Mouse (Mus musculus): ENCODE measurements at regions not wholly inside any gene's neighbourhood (a gene's known extent, or its start where the extent isn't known, plus 50 kb on each side); places are given as distances from the start of the nearest gene placed in this dataset.
"Not testable (repeated sequence)": the region's sequence is repeated elsewhere in the genome, so short reads cannot be mapped to it uniquely, and the experiment has no call there.

DNA sequence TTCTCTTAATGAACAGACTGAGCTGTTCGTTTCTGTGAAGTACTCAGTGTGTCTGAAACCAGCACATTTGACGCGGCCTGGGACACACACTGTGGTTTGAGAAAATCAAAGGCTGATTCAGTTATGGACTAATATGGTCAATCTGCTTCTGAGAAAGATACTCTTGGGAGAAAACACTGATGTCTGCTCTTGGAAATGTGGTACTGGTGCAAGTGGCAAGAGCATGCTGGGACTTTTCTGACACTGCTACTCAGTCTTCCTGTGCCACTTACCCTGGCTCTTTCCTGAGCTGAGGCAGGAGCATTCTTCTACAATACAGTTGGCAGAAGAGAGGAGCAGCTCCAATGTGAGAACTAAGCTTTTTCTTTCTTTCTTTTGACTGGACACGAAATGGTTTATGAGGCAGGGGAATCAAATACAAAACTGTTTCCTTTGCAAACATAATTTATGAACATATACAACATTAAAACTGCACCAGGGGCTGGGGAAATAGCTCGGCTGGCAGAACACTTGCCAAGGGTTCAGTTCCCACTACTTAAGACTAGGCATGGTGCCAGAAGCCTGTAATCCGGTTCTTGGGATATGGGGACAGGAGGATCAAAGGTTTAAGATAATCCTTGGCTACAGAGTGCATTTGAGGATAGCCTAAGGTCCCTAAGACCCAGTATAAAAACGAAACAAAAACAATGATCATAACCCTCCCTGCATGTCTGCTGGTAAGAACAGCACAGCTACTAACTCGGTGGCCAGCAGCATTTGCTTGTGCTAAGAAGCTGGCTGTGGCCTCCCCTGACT is 173.7 kb upstream of the Klf14 start:
- DNase-seq (ENCODE audit: low read depth): no peak

DNA sequence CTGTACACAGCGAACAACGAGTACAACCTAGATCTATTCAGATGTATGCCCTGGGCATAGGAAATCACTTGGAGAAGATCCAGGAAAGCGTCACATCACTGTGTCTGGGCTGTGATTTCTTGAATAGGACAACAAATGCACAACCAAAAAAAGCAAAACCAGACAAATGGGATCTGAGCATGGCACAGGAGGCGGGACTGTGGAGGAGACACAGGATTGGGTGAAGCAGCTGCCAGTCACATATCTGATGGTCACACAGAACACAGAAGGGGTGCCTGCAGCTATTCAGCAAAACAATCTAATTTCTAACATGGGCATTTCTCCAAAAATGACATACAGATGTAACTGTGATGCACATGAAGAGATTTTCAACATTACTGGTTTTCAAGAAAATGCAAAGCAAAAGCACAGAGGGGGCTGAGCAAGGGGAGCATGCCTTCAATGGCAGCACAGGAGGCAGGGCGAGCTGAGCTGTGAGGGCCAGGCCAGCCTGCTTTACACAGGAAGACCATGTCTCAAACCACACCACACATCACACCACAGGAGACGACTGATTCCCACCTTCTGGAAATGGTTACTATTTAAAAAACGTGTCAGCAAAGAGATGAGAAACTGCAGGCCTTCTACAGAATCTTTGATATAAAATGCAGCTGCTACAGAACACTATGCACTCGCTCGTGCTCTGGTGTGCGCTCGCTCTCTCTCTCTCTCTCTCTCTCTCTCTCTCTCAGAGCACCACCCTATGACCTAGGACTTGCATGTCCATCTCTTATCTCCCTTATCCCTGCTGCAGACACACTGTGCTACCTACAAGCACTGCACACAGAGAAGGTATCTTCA is 175.2 kb upstream of the Klf14 start:
- no peak for DNase-seq (ENCODE audit: low read depth)

DNA sequence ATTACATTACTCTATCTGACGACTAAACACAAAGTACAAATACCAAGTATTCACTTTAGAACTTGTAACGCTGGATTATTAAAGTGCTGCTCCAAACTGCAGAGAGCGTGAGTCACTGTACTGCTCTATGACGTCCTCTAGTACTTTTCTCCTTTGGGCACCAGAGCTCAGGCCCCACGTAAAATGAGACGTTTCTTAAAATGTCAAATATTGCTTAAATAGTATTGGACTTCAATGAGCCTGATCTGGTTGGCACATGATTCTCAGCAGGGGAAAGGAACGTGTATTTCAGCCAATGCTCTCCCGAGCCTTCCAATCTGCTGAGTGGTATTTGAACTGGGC is 175.8 kb upstream of the Klf14 start:
- no peak for DNase-seq (ENCODE audit: low read depth)

DNA sequence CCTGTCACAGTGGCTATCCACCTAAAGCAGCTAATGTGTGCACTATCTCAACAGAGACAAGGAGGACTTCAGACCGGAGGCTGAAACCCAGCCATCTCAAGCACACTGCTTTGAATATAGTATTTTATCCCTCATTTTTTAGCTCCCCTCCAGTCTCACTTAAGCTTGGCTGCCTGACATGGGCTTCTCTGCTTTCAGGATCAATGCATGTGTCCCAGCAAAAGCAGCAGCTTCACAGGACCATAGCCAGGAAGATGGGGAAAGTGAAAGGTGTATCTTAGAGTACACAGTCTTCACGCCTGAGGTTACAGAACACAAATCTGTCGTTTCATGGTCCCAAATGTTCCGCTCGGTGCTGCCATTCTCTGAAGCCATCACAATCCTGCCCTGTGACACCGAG is 176.7 kb upstream of the Klf14 start:
- no peak for DNase-seq (ENCODE audit: low read depth)

DNA sequence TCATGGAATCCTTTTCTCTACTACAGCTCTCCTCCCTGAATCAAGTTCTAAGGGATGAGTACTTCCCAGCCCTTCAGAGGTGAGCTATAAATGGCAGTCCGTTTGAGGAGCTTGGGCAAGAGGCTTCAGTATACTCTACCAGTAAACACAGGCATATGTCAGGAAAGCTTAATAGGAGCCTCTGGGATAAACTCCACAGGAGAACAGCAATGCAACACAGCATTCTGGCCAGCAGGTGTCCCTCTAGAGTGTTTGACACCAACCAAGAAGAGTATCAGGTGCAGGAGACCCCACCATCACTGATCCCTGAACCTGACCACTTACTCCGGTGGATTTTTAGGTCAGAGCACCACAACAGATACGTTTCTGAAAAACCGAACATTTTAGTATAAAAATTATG is 178.0 kb upstream of the Klf14 start:
- no peak for DNase-seq (ENCODE audit: low read depth)

DNA sequence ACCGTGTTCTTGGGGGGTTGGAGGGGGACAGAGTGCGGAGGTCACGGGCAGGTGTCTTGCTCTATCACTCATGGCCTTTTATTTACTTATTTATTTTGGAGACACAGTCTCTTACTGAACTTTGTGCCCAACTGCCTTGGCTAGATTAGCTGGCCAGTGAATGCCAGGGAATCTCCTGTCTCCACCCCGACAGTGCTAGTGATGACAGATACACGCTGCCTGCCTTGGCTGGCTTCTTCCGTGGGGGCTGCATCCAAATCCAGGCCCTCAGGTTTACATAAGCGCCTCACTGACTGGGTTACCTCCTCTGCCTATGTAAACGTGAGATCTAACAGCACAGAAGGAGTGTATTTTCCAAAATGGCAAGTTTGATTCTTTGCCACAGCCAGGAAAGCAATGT is 178.5 kb upstream of the Klf14 start:
- no peak for DNase-seq (ENCODE audit: low read depth)

DNA sequence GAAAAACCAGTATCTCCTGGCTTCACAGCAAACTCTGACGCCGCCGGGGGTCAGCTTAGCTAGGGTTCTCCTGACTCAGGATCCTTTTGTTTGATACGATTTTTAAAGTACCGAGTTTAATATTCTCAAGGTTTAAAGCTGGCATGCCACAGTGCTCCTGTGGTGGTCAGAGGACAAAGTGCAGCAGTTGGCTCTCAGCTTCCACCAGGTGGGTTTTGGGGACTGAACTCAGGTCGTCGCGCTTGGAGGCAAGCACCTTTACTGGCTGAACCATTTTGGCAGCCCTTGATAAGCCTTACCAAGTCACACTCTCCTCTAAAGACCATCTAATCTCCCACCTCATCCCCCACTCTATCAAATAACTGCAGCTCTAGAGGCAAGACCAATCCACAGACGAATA is 181.1 kb upstream of the Klf14 start:
- no peak for DNase-seq (ENCODE audit: low read depth)

DNA sequence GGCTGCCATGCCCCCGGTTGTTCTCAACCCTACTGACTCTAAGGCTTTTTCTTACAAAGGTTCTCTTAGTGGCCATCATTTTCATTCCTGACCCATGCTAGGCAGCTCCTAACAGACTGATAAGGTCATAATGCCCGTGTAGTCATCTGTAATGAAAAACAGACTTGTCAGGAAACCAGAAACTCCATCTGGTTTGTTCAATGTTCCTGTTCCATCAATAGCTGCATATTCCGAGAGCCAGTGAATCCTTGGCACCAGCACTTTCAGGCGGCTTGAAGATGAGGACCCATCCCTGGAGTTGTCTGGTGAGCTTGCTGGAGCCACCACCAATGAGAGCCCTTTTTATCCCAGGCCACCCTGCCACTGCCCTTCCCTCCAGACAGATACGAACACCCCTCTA is 181.7 kb upstream of the Klf14 start:
- DNase-seq (ENCODE audit: low read depth): no peak

DNA sequence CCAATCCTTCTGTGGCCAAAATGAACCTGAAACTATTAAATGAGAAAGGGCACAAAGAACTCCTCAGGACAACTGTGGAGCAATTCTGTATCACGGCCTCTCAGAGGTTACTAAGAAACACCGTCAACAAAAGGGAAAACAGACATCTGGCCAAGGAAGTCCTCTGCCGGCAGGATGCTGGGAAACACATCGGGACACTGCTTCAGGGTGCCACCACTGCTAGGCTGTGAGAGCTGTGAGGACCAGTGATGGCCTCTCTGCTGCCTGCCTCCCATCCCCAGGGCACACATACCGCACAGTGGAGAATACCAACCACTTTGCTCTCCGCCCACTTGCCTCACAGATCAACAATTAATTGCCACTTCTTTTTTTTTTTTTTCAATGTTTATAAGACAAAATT is 182.6 kb upstream of the Klf14 start:
- DNase-seq (ENCODE audit: low read depth): no peak

DNA sequence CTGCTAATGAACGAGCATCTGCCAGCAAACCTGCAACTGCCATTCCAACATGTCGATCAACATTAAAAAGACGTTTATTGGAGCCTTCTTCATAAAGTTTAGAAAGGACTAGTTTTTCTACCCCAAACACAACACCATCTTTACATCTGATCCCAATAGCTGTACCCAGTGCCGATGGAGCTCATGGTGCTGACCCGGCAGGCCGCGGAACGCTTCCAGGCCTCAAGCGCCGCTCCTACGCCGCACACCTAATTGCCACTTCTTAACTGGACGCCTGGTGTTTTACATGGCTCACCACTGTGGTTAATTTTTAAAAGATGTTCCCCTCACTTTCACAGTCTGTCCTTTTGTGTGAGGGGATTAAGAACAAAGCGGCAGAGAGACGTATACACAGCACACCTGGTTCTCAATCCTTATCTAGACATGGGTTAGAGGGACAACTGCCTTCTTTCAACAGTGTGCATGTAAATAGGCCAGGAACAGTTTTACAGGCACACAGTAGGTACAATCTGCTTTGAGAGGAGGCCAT is 183.7 kb upstream of the Klf14 start:
- DNase-seq (ENCODE audit: low read depth): not testable (repeated sequence)

DNA sequence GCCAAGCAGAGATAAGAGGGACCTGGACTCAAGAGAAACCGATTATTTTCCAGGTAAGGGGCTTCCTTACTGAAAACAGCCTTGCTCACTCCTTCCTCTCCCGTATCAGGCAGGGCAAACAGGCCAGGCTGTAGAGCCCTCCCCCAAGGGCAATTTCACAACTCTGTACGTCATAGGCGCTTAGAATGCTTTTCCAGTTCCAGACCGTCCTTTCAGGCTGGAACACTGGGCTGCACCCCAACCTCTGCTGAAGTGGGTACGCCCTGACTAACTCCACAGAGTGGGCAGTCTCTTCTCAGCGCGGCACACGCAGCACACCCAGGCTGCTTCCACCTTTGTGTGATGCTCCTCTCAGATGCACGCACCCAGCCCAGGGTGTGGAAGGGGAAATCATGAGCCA is 186.8 kb upstream of the Klf14 start:
- DNase-seq (ENCODE audit: low read depth): no peak

DNA sequence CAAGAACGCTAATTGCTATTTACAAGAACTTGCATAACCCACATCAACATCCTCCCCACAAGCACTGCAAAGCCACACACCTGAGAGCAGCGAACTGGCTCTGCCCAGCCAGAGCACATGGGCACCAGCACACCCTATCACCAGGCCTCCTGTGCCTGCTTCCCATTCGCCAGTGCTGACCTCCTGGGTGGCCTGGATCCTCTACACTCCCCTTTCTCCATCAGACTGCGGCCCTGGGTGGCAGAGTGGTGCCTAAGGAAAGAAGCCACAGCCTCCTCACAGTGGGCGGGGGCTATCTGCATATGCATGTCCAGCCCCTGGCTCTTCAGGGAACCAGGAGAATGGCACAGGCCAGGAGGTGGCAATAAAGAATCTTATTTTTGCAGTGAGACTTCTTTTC is 187.9 kb upstream of the Klf14 start:
- DNase-seq (ENCODE audit: low read depth): no peak

DNA sequence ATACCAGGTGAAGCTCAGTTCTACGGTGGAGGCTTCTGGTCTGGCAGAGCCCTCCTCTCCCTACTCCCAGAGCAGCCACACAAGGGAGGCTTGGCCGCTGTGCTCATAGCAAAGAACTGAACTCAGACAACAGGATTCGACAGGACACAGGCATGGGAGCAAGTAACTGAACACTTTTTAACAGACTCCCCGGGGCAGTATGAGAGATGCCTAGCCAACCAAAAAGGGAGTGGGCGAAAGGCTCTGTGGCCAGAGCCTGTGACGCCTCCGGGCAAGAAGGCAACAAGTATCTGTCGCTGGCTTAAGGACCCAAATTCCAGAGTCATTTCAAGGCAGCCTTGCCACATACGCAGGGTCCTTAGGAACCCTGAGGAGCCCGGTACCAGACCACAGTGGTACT is 188.8 kb upstream of the Klf14 start:
- DNase-seq (ENCODE audit: low read depth): peak; percentile 75

DNA sequence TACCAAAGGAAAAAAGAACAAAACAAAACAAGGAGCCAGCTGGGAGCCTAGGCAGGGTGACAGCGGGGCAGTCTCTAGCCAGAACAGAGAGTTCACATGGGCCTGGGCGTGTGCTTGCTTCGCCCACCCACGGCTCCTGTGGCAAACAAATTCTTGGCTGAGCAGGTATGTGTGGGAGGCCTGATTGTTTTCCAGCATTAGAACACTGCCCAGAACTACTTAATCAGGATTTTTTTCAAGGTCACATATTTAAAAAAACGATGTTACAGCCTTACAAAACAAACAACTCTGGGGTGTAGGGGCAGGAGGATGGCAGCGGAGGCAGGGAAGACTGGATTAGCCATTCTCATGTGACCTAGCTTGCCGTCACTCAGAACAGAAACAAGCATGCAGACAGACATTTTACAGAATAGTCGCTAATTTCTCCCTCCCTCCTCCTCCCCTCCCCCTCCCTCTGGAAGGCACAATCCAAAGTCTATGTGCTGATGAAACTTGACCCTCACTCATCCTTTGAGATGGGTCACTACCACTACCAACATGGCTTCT is 189.5 kb upstream of the Klf14 start:
- peak; percentile 76 for DNase-seq (ENCODE audit: low read depth)

DNA sequence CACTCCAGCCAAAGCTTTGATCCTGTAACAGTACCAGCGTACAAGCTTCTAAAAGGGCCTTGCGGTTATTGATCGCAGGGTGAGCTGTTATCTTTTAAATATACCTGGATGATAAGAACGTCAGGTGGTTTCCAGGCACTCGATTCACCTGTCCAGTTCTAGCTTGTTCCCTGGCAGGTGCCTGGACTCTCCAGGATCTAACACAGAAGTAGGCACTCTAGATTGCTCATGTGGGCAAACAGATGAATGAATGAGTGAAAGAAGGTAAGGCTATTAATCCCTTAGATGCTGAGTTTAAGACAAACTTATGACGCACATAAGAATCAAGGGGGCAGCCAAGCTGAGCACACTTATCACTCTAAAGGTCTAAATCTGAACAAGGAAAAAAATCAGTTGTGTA is 190.3 kb upstream of the Klf14 start:
- DNase-seq (ENCODE audit: low read depth): no peak

DNA sequence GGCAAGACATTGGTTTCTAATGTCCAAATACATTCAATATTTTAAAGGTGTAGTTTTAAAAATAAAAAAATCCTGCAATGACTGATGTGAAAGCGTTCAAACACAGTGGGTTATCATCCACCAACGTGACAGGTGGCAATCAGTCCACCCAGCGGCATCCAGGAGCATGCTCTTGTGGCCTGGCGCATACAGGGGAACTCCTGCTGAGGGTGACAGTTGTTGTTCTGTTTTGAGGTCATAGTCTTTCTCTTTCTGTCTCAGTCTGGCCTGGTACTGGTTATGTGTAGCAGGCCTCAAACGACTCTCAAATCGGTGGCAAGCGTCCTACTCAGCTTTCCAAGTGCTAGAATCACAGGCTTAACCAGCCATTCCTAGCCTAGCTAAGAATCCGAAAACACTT is 191.5 kb upstream of the Klf14 start:
- no peak for DNase-seq (ENCODE audit: low read depth)

DNA sequence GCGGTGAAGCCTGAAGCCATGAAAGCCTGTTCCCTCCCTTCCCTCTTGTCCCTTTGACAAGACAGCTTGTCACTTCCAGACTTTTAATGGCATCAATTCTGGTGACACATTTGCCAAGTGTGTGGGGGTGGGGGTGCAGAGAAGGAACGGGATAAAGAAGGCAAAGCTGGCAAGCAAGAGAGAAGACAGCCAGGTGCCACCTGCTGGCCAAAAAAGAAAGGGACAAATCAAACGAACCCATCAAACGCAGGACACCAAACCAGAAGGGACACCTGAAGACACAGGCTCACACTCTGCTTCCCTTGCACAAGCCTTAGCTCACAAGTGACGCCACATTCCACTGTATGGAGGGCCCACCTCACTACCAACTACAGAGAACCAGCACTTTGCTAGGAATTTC is 197.0 kb upstream of the Klf14 start:
- no peak for DNase-seq (ENCODE audit: low read depth)

DNA sequence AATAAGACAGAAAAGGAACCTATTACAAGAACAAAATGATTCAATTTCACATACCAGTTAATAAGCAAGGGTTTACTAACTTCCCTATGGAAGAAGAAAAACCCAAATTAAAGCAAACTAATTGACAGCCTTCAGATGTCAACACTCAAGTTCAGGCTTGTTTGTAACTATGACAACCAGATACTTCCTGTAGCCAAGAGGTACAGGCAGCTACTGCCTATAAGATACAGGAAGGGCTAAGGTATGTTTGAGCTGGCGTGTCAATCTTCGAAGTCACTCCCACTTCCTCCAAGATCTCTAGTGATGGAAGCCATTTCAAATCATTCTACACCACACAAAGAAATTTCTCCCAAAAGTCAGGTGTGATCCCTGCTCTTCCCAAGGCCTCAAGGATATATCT is 198.1 kb upstream of the Klf14 start:
- no peak for DNase-seq (ENCODE audit: low read depth)

DNA sequence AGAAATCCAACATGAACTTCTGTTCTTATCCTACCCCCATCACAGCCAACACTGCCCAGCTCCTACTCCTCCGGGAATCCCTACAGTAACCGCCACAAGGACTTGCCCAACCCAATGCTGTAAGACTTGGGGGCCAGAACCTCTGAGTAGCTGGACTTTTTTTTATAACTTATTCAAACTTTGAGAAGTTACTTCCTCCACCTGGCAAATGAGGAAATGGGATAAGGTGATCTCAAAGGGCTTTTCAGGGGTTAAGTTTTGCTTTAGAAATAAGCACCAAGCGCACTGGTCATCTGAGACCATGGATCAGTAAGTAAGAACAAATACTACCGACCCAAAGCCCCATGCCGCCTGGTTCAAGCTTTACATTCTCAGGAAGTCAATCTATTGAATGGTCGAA is 198.6 kb upstream of the Klf14 start:
- no peak for DNase-seq (ENCODE audit: low read depth)

DNA sequence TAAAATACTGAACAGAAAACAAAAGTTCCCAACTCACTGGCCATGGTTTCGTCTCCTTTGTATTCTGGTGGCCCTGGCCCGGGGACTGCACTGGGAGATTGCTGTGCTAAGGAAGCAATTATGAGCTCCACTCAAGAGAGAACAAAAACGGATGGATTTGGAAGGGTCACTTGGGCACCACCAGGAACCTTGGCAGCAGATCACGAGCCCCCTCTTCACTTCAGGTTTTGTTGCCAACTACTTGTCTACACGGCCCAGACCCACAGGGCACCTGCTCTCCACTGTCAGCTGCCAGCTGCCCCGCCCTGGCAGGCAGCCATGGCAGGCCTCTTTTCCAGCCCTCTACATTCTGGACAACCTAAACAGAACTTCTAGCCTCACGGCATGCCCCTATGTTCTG is 199.8 kb upstream of the Klf14 start:
- no peak for DNase-seq (ENCODE audit: low read depth)

DNA sequence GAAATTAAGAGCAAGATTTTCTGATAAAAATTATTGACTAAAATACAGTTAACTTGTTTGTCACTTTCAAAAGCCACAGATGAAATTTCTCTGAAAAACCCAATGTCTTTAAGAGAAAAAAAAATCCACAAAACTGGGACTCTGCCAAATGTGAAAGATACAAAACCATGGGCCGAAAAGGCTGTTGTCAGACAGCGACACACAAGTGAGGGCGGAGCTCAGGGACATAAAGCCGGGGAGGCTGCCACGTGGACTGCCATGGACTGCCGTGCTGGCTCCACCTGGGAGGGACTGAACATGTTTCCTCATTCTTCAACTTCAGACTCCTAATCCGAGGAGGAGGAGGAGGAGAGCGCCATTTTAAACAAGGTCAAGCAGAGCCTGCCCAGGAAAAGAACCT is 200.4 kb upstream of the Klf14 start:
- no peak for DNase-seq (ENCODE audit: low read depth)

DNA sequence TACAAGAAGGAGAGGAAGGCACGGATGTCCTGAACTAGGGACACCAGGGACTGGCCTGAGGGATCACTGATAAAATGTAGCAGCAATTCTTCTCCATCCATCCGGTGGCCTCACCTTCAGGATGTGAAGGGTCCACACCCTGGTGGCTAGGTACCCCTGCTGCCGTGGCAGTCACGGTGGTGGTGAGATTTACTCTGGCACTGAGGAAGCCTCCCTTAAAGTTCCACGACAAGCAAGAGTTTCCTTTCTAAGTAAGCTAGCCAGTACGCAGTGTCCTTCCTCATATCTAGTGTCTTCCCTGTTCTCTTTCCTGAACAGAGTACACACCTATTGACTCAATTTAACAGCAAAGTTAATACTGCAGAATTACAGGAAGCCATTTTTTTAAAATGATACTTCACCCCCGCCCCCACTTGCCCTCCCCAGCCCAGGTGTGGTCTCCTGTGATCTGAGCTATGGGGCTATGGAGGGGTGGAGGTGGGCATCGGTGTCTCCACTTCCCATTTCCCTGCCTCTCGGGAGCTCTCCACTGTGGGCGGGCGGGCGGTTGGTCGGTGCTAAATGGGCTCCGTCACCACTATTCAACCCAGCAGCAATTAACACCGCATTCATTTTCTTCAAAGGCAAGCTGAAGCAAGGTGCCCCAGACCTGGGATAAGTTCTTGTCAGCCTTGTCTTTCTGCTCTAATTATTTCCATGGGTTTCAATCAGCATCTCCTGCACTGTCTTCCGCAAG is 201.2 kb upstream of the Klf14 start:
- DNase-seq (ENCODE audit: low read depth): no peak

Measured in gonadal fat pad, adult 2 months (tissue).